Mouse (Mus musculus) MEL (cell line): ENCODE data around the gene Mettl27. TPM values are rescaled to one million over a fixed set of nuclear protein-coding genes. Genes with fewer than 3 reads are reported as not detected.

Source experiments
- DNase-seq: peaks from one replicate; pipeline ENCODE4 v3.0.0; 2011; ENCODE audit warnings: low read depth, low spot score
- H3K27ac ChIP-seq: 2 replicates; pipeline ENCODE4 v1.5.1; 2012; ENCODE audit warnings: low read depth, mild to moderate bottlenecking, control low read depth, low read length, moderate library complexity; ENCODE audit not compliant: control insufficient read depth
- H3K27me3 ChIP-seq, 2 experiments: fragments of 150-350 bp in 1 of 2; sonication (generic) in 1 of 2; 2 replicates each; pipeline ENCODE4 v1.6.1; 2012; ENCODE audit warnings: low read length in 2 of 2, mild to moderate bottlenecking in 2 of 2, improper control_type of control experiment in 1 of 2, moderate library complexity in 1 of 2; ENCODE audit not compliant: insufficient read depth in 2 of 2, control insufficient read depth in 1 of 2
- H3K36me3 ChIP-seq, 2 experiments: 2 replicates each; pipeline ENCODE4 v1.6.1; 2012 to 2014; ENCODE audit warnings: low read length in 2 of 2, improper control_type of control experiment in 1 of 2, inconsistent platforms in 1 of 2, mild to moderate bottlenecking in 1 of 2; ENCODE audit not compliant: insufficient read depth in 2 of 2, control insufficient read depth in 1 of 2
- H3K4me1 ChIP-seq, 2 experiments: fragments of 150-350 bp in 1 of 2; sonication (generic) in 1 of 2; 2 replicates each; pipeline ENCODE4 v1.6.1; 2012; ENCODE audit warnings: low read length in 2 of 2, improper control_type of control experiment in 1 of 2, mild to moderate bottlenecking in 1 of 2; ENCODE audit not compliant: insufficient read depth in 2 of 2, control insufficient read depth in 1 of 2
- H3K4me3 ChIP-seq, 2 experiments: fragments of 150-350 bp in 1 of 2; sonication (generic) in 1 of 2; 2 replicates each; pipeline ENCODE4 v1.5.1; 2012; ENCODE audit warnings: low read depth in 2 of 2, low read length in 2 of 2, mild to moderate bottlenecking in 2 of 2, moderate library complexity in 2 of 2, control low read depth in 1 of 2, improper control_type of control experiment in 1 of 2; ENCODE audit not compliant: control insufficient read depth in 1 of 2, insufficient read depth in 1 of 2
- H3K79me2 ChIP-seq: 2 replicates; pipeline ENCODE4 v1.6.1; 2012; ENCODE audit warnings: mild to moderate bottlenecking, low read length, moderate library complexity; ENCODE audit not compliant: control insufficient read depth, poor library complexity, insufficient read depth
- H3K9ac ChIP-seq: 2 replicates; pipeline ENCODE4 v1.6.1; 2012; ENCODE audit warnings: low read depth, mild to moderate bottlenecking, control low read depth, low read length, moderate library complexity; ENCODE audit not compliant: control insufficient read depth, poor library complexity, severe bottlenecking
- H3K9me3 ChIP-seq: fragments of 150-350 bp; sonication (generic); replicated peaks from 2 replicates; pipeline ENCODE4 v1.6.1; 2012; ENCODE audit warnings: mild to moderate bottlenecking, low read length, improper control_type of control experiment, moderate library complexity; ENCODE audit not compliant: insufficient read depth
- BHLHE40 ChIP-seq: IDR thresholded peaks from 2 replicates; pipeline ENCODE4 v1.6.1; 2012; ENCODE audit warnings: low read depth, mild to moderate bottlenecking, inconsistent platforms, low read length, improper control_type of control experiment, borderline replicate concordance
- CHD1 ChIP-seq: IDR thresholded peaks from 2 replicates; pipeline ENCODE4 v1.6.1; 2012; ENCODE audit warnings: low read depth, mild to moderate bottlenecking, inconsistent platforms, low read length, improper control_type of control experiment
- CHD2 ChIP-seq: IDR thresholded peaks from 2 replicates; pipeline ENCODE4 v1.6.1; 2011; ENCODE audit warnings: low read length, improper control_type of control experiment
- CTCF ChIP-seq, 3 experiments: IDR thresholded peaks in 2 of 3; conservative IDR thresholded peaks in 1 of 3; 2 replicates each; pipeline ENCODE4 v1.5.1; 2011 to 2012; ENCODE audit warnings: low read length in 3 of 3, low read depth in 2 of 3, mild to moderate bottlenecking in 2 of 3, improper control_type of control experiment in 1 of 3, inconsistent platforms in 1 of 3, mixed read lengths in 1 of 3, moderate library complexity in 1 of 3; ENCODE audit not compliant: control insufficient read depth in 1 of 3, insufficient read depth in 1 of 3, poor library complexity in 1 of 3, severe bottlenecking in 1 of 3
- E2F4 ChIP-seq: IDR thresholded peaks from 2 replicates; pipeline ENCODE4 v1.6.1; 2011; ENCODE audit warnings: low read depth, low read length, improper control_type of control experiment, borderline replicate concordance
- ELF1 ChIP-seq: IDR thresholded peaks from 2 replicates; pipeline ENCODE4 v1.6.1; 2014; ENCODE audit warnings: low read depth, mild to moderate bottlenecking, inconsistent platforms, low read length, improper control_type of control experiment, moderate library complexity
- EP300 ChIP-seq, 2 experiments: IDR thresholded peaks; 2 replicates each; pipeline ENCODE4 v1.6.1; 2011; ENCODE audit warnings: improper control_type of control experiment in 2 of 2, low read length in 2 of 2, low read depth in 1 of 2, mild to moderate bottlenecking in 1 of 2
- ETS1 ChIP-seq: IDR thresholded peaks from 2 replicates; pipeline ENCODE4 v1.6.1; 2012; ENCODE audit warnings: low read depth, mild to moderate bottlenecking, inconsistent platforms, low read length, improper control_type of control experiment, moderate library complexity
- GABPA ChIP-seq: IDR thresholded peaks from 2 replicates; pipeline ENCODE4 v1.6.1; 2012; ENCODE audit warnings: low read depth, mild to moderate bottlenecking, inconsistent platforms, low read length, improper control_type of control experiment, moderate library complexity
- GATA1 ChIP-seq: IDR thresholded peaks from 2 replicates; pipeline ENCODE4 v1.6.1; 2011; ENCODE audit warnings: low read depth, low read length, improper control_type of control experiment
- HCFC1 ChIP-seq: IDR thresholded peaks from 2 replicates; pipeline ENCODE4 v1.6.1; 2012; ENCODE audit warnings: low read depth, mild to moderate bottlenecking, inconsistent platforms, low read length, improper control_type of control experiment, moderate library complexity
- JUND ChIP-seq: IDR thresholded peaks from 2 replicates; pipeline ENCODE4 v1.6.1; 2011; ENCODE audit warnings: low read depth, mild to moderate bottlenecking, improper control_type of control experiment, low read length
- KAT2A ChIP-seq: conservative IDR thresholded peaks from 2 replicates; pipeline ENCODE4 v1.6.1; 2012; ENCODE audit warnings: low read depth, low read length, improper control_type of control experiment, inconsistent platforms
- MAX ChIP-seq: IDR thresholded peaks from 2 replicates; pipeline ENCODE4 v1.6.1; 2011; ENCODE audit warnings: low read length, improper control_type of control experiment
- MAZ ChIP-seq: IDR thresholded peaks from 2 replicates; pipeline ENCODE4 v1.6.1; 2012; ENCODE audit warnings: low read depth, mild to moderate bottlenecking, inconsistent platforms, low read length, improper control_type of control experiment
- MEF2A ChIP-seq: IDR thresholded peaks from 2 replicates; pipeline ENCODE4 v1.6.1; 2014; ENCODE audit warnings: low read depth, mild to moderate bottlenecking, inconsistent platforms, low read length, improper control_type of control experiment; ENCODE audit not compliant: poor library complexity, insufficient replicate concordance, severe bottlenecking; ENCODE audit errors: extremely low read depth
- MYB ChIP-seq: IDR thresholded peaks from 2 replicates; pipeline ENCODE4 v1.6.1; 2011; ENCODE audit warnings: mild to moderate bottlenecking, low read depth, low read length, improper control_type of control experiment
- MYC ChIP-seq: IDR thresholded peaks from 2 replicates; pipeline ENCODE4 v1.6.1; 2011; ENCODE audit warnings: low read depth, mild to moderate bottlenecking, low read length, improper control_type of control experiment, moderate library complexity
- NELFE ChIP-seq: IDR thresholded peaks from 2 replicates; pipeline ENCODE4 v1.6.1; 2011; ENCODE audit warnings: low read depth, low read length, improper control_type of control experiment
- POLR2AphosphoS2 ChIP-seq: IDR thresholded peaks from 2 replicates; pipeline ENCODE4 v1.6.1; 2011; ENCODE audit warnings: low read length, improper control_type of control experiment
- POLR2AphosphoS5 ChIP-seq: IDR thresholded peaks from 2 replicates; pipeline ENCODE4 v1.6.1; 2012; ENCODE audit warnings: low read depth, borderline replicate concordance, mild to moderate bottlenecking, inconsistent platforms, low read length, moderate library complexity, mixed read lengths
- RCOR1 ChIP-seq: IDR thresholded peaks from 2 replicates; pipeline ENCODE4 v1.6.1; 2012; ENCODE audit warnings: low read depth, mild to moderate bottlenecking, inconsistent platforms, low read length, improper control_type of control experiment
- SIN3A ChIP-seq: IDR thresholded peaks from 2 replicates; pipeline ENCODE4 v1.6.1; 2012; ENCODE audit warnings: low read length, improper control_type of control experiment, inconsistent platforms
- SMC3 ChIP-seq: IDR thresholded peaks from 2 replicates; pipeline ENCODE4 v1.6.1; 2011; ENCODE audit warnings: low read depth, low read length, improper control_type of control experiment
- TBP ChIP-seq: IDR thresholded peaks from 2 replicates; pipeline ENCODE4 v1.8.0; 2011; ENCODE audit warnings: low read depth, low read length, improper control_type of control experiment
- TCF12 ChIP-seq: IDR thresholded peaks from 2 replicates; pipeline ENCODE4 v1.6.1; 2014; ENCODE audit warnings: low read depth, mild to moderate bottlenecking, inconsistent platforms, low read length, improper control_type of control experiment, moderate library complexity
- ZMIZ1 ChIP-seq: IDR thresholded peaks from 2 replicates; pipeline ENCODE4 v1.6.1; 2012; ENCODE audit warnings: low read depth, mild to moderate bottlenecking, inconsistent platforms, low read length, improper control_type of control experiment, moderate library complexity
- ZNF384 ChIP-seq: IDR thresholded peaks from 2 replicates; pipeline ENCODE4 v1.6.1; 2012; ENCODE audit warnings: low read depth, mild to moderate bottlenecking, inconsistent platforms, low read length, improper control_type of control experiment
- polyA plus RNA-seq, 2 experiments: library from polyadenylated mRNA; stranded (reverse) in 1 of 2; unstranded in 1 of 2; fragments of >175 nt in 1 of 2; fragments of >200 nt in 1 of 2; gene quantifications; 2 replicates each; pipeline versions ENCODE4 v1.2.1 to v1.2.4; 2012; ENCODE audit warnings: low replicate concordance in 2 of 2, low read depth in 1 of 2; ENCODE audit not compliant: insufficient read length in 2 of 2, insufficient read depth in 1 of 2, missing spikeins in 1 of 2
- total RNA-seq: library from RNA; depleted of rRNA; stranded (reverse); fragments of 300-350 nt; gene quantifications from 2 replicates; pipeline ENCODE4 v1.2.3, GENCODE M21; 2012

Mettl27 gene
- total and polyA plus RNA-seq, 3 experiments: 0.96 to 3.1 TPM; not detected in 1

DNA sequence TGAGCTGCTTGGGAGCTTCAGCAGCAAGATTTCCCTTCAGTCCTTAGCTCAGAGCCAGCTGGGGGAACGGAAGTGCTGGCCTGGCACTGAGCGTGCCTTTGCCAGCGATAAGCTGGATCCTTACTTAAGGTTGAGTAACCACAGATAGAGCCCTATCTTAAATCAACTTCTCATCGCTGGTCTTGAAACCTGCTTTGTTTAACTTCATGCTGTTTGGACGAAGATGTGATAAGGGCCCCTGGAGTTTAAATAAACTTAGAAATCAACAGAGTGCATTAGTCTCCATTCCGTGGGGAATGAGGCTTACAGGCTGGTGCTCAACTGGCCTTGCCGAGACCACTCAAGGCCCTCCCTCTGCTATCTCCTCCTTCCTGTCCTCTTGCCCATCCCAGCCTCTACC is 42.1 kb downstream of the Mettl27 start (continued):
- 0 out of 2 replicates have a peak, but pooled peaks have one; percentile 52 for TF ChIP-seq MAX
- peak; percentile 60 for TF ChIP-seq ELF1
- TF ChIP-seq ZMIZ1: no peak
- peak; percentile 99 for TF ChIP-seq ETS1
- peak; percentile 41; the same call in 1 of the 2 replicates for TF ChIP-seq NELFE

DNA sequence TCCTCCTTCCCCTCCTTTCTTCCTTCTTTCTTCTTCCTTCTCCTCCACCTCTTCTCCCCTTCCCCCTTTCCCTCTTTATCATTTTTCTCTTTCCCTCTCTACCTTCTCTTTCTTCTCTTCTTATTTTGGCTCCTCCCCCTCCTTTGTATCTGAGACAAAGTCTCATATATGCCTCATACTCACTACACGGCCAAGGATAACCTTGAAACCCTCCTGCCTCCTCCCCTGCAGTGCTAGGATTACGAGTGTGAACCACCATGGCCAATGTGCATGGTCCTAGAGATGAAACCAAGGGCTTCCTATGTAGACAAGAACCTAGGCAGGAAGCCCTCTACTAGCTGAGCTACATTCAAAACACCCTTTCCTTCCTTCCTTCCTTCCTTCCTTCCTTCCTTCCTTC is 42.8 kb downstream of the Mettl27 start:
- 0 out of 2 replicates have a peak, but pooled peaks cover 2% of the 10 kb centered on the region for H3K79me2 ChIP-seq
- peak; percentile 67 for DNase-seq
- H3K27ac ChIP-seq: peak overlapping the region; percentile 91
- H3K4me1 ChIP-seq: peaks cover 10 to 43% of the 10 kb centered on the region in 2 experiments
- H3K27me3 ChIP-seq: no peaks in the 10 kb centered on the region
- H3K4me3 ChIP-seq: peak overlapping the region; percentile 16 to 44; a peak in 3 of 4 replicates
- H3K9ac ChIP-seq: no peak overlapping the region
- TF ChIP-seq MEF2A (no peak), NELFE (no peak), JUND (no peak), MAX (no peak), ZNF384 (no peak), CHD1 (no peak), CHD2 (no peak), GATA1 (no peak), MAZ (no peak), CTCF (IDR thresholded peaks at IDR 0.05 in 2 of 3, conservative IDR thresholded peaks at IDR 0.05 in 1 of 3; ENCODE audit: control insufficient read depth in 1 of 3, insufficient read depth in 1 of 3, low read depth in 2 of 3, low read length in 3 of 3, poor library complexity in 1 of 3, severe bottlenecking in 1 of 3) (no peak), BHLHE40 (no peak), POLR2AphosphoS2 (no peak)
- peaks cover 0 to 35% of the 10 kb centered on the region in 2 experiments; a peak in 2 of 4 replicates for H3K36me3 ChIP-seq
- no peaks in the 10 kb centered on the region for H3K9me3 ChIP-seq

GRCm38 (mm10) chr5:134976164-134976563 is 44.0 kb downstream of the Mettl27 start:
- 0 out of 2 replicates have a peak, but pooled peaks cover 2% of the 10 kb centered on the region for H3K79me2 ChIP-seq
- peak; percentile 78 for DNase-seq
- peak overlapping the region; percentile 32; the same call in 1 of the 2 replicates for H3K9ac ChIP-seq
- peak overlapping the region; percentile 71 for H3K27ac ChIP-seq
- peak overlapping the region in 1 of 2 experiments; percentile 46; a peak in 2 of 4 replicates for H3K4me3 ChIP-seq
- H3K9me3 ChIP-seq: no peaks in the 10 kb centered on the region
- peaks cover 0 to 37% of the 10 kb centered on the region in 2 experiments; a peak in 2 of 4 replicates for H3K36me3 ChIP-seq
- no peaks in the 10 kb centered on the region for H3K27me3 ChIP-seq
- peaks cover 13 to 50% of the 10 kb centered on the region in 2 experiments for H3K4me1 ChIP-seq
- TF ChIP-seq KAT2A (no peak), GABPA (no peak), JUND (0 out of 2 replicates have a peak, but pooled peaks have one; percentile 29), TBP (no peak), MEF2A (no peak), MAX (0 out of 2 replicates have a peak, but pooled peaks have one; percentile 26), ZMIZ1 (no peak), CTCF (IDR thresholded peaks at IDR 0.05 in 2 of 3, conservative IDR thresholded peaks at IDR 0.05 in 1 of 3; ENCODE audit: control insufficient read depth in 1 of 3, insufficient read depth in 1 of 3, low read depth in 2 of 3, low read length in 3 of 3, poor library complexity in 1 of 3, severe bottlenecking in 1 of 3) (no peak), HCFC1 (no peak), TCF12 (peak; percentile 87), MYC (peak; percentile 67), SIN3A (peak; percentile 80), POLR2AphosphoS5 (no peak), NELFE (peak; percentile 40), EP300 (IDR thresholded peaks at IDR 0.05; ENCODE audit: low read depth in 1 of 2, low read length in 2 of 2) (peak; percentile 86 to 87), E2F4 (no peak), ETS1 (peak; percentile 99), RCOR1 (peak; percentile 71), MYB (no peak), SMC3 (no peak)
